Mouse (Mus musculus): Measurements from ENCODE around the gene Kcnj1. TPM values are rescaled to one million over a fixed set of nuclear protein-coding genes. Genes with fewer than 3 reads are reported as not detected.

Kcnj1 gene
- not detected in 2 replicates for polyA plus RNA-seq (2012; ENCODE audit: insufficient read depth, low replicate concordance)

- H3K27me3 ChIP-seq (replicated peaks): peaks cover 57% of the 10 kb centered on the region
- H3K4me1 ChIP-seq: peaks cover 11% of the 10 kb centered on the region
- H3K36me3 ChIP-seq (replicated peaks; ENCODE audit: low read length): no peaks in the 10 kb centered on the region
- H3K4me3 ChIP-seq (replicated peaks): no peak within 1 kb of the TSS
- no peaks in the 10 kb centered on the region for H3K9me3 ChIP-seq
- TF ChIP-seq FLI1 (IDR thresholded peaks at IDR 0.05; ENCODE audit: low read length) (no peak), GATA1 (IDR thresholded peaks at IDR 0.05; ENCODE audit: borderline replicate concordance, low read length) (no peak)
Observed at GRCm38 (mm10) chr9:32372202-32372601, at the start of gene Kcnj1. TSS of gene Kcnj1 (plus strand) at chr9:32372493.

- H3K36me3 ChIP-seq (replicated peaks; ENCODE audit: low read length): peaks cover 34% of the 10 kb centered on the region
Observed at GRCm38 (mm10) chr9:32323610-32324009, 48.7 kb upstream of the Kcnj1 start.

GRCm38 (mm10) chr9:32328777-32329176, 43.5 kb upstream of the Kcnj1 start:
- no peak overlapping the region for H3K4me3 ChIP-seq (replicated peaks)
- TF ChIP-seq FLI1 (IDR thresholded peaks at IDR 0.05; ENCODE audit: low read length) (no peak), GATA1 (IDR thresholded peaks at IDR 0.05; ENCODE audit: borderline replicate concordance, low read length) (no peak)
- peaks cover 12% of the 10 kb centered on the region for H3K36me3 ChIP-seq (replicated peaks; ENCODE audit: low read length)
- H3K4me1 ChIP-seq: peaks cover 12% of the 10 kb centered on the region
- peaks cover 21% of the 10 kb centered on the region for H3K27me3 ChIP-seq (replicated peaks)
- peaks cover 3% of the 10 kb centered on the region for H3K9me3 ChIP-seq

More at GRCm38 (mm10) chr9:32323610-32324009, 48.7 kb upstream of the Kcnj1 start:
- H3K27me3 ChIP-seq (replicated peaks): peaks cover 22% of the 10 kb centered on the region
- TF ChIP-seq FLI1 (IDR thresholded peaks at IDR 0.05; ENCODE audit: low read length) (no peak), GATA1 (IDR thresholded peaks at IDR 0.05; ENCODE audit: borderline replicate concordance, low read length) (no peak)
- H3K9me3 ChIP-seq: 0 out of 2 replicates have a peak, but pooled peaks cover 8% of the 10 kb centered on the region
- peaks cover 31% of the 10 kb centered on the region for H3K4me1 ChIP-seq
- no peak overlapping the region for H3K4me3 ChIP-seq (replicated peaks)

- H3K4me3 ChIP-seq (replicated peaks): no peak overlapping the region
- H3K4me1 ChIP-seq: peaks cover 24% of the 10 kb centered on the region
- H3K36me3 ChIP-seq (replicated peaks; ENCODE audit: low read length): peaks cover 12% of the 10 kb centered on the region
- H3K27me3 ChIP-seq (replicated peaks): peaks cover 25% of the 10 kb centered on the region
- H3K9me3 ChIP-seq: peaks cover 3% of the 10 kb centered on the region
- TF ChIP-seq GATA1 (IDR thresholded peaks at IDR 0.05; ENCODE audit: borderline replicate concordance, low read length) (no peak), FLI1 (IDR thresholded peaks at IDR 0.05; ENCODE audit: low read length) (no peak)
Observed at GRCm38 (mm10) chr9:32331162-32331561, 41.1 kb upstream of the Kcnj1 start.

- H3K36me3 ChIP-seq (replicated peaks; ENCODE audit: low read length): peaks cover 10% of the 10 kb centered on the region
- peak overlapping the region; percentile 48 for H3K4me3 ChIP-seq (replicated peaks)
- H3K4me1 ChIP-seq: peaks cover 60% of the 10 kb centered on the region
- peaks cover 23% of the 10 kb centered on the region for H3K27me3 ChIP-seq (replicated peaks)
- H3K9me3 ChIP-seq: no peaks in the 10 kb centered on the region; the same call in 1 of the 2 replicates
- no peak for TF ChIP-seq GATA1 (IDR thresholded peaks at IDR 0.05; ENCODE audit: borderline replicate concordance, low read length)
- no peak for TF ChIP-seq FLI1 (IDR thresholded peaks at IDR 0.05; ENCODE audit: low read length)
Observed at GRCm38 (mm10) chr9:32335389-32336150, 36.7 kb upstream of the Kcnj1 start.

- H3K36me3 ChIP-seq (replicated peaks; ENCODE audit: low read length): peaks cover 2% of the 10 kb centered on the region
- TF ChIP-seq FLI1 (IDR thresholded peaks at IDR 0.05; ENCODE audit: low read length) (no peak), GATA1 (IDR thresholded peaks at IDR 0.05; ENCODE audit: borderline replicate concordance, low read length) (no peak)
- H3K4me3 ChIP-seq (replicated peaks): peak overlapping the region; percentile 42
- peaks cover 95% of the 10 kb centered on the region for H3K4me1 ChIP-seq
- no peaks in the 10 kb centered on the region for H3K9me3 ChIP-seq
- peaks cover 38% of the 10 kb centered on the region for H3K27me3 ChIP-seq (replicated peaks)
Observed at GRCm38 (mm10) chr9:32340831-32341230, 31.5 kb upstream of the Kcnj1 start.

GRCm38 (mm10) chr9:32342929-32343328, 29.4 kb upstream of the Kcnj1 start:
- Histone ChIP-seq H3K4me1 (peaks cover 86% of the 10 kb centered on the region), H3K4me3 (replicated peaks) (peak overlapping the region; percentile 84), H3K36me3 (replicated peaks; ENCODE audit: low read length) (no peaks in the 10 kb centered on the region), H3K9me3 (no peaks in the 10 kb centered on the region), H3K27me3 (replicated peaks) (peaks cover 50% of the 10 kb centered on the region)
- no peak for TF ChIP-seq GATA1 (IDR thresholded peaks at IDR 0.05; ENCODE audit: borderline replicate concordance, low read length)
- TF ChIP-seq FLI1 (IDR thresholded peaks at IDR 0.05; ENCODE audit: low read length): no peak

- Histone ChIP-seq H3K9me3 (no peaks in the 10 kb centered on the region), H3K27me3 (replicated peaks) (peaks cover 53% of the 10 kb centered on the region), H3K4me1 (peaks cover 84% of the 10 kb centered on the region), H3K36me3 (replicated peaks; ENCODE audit: low read length) (no peaks in the 10 kb centered on the region), H3K4me3 (replicated peaks) (peak within 1 kb of the TSS; percentile 84)
- TF ChIP-seq FLI1 (IDR thresholded peaks at IDR 0.05; ENCODE audit: low read length) (no peak), GATA1 (IDR thresholded peaks at IDR 0.05; ENCODE audit: borderline replicate concordance, low read length) (no peak)
Observed at GRCm38 (mm10) chr9:32344051-32344450, 28.2 kb upstream of the Kcnj1 start, which contains the start of gene Kcnj5. TSS of gene Kcnj5 (minus strand) at chr9:32344350.

GRCm38 (mm10) chr9:32344489-32344888, 27.8 kb upstream of the Kcnj1 start:
- H3K9me3 ChIP-seq: no peaks in the 10 kb centered on the region
- peaks cover 53% of the 10 kb centered on the region for H3K27me3 ChIP-seq (replicated peaks)
- TF ChIP-seq GATA1 (IDR thresholded peaks at IDR 0.05; ENCODE audit: borderline replicate concordance, low read length): no peak
- no peak for TF ChIP-seq FLI1 (IDR thresholded peaks at IDR 0.05; ENCODE audit: low read length)
- peaks cover 84% of the 10 kb centered on the region for H3K4me1 ChIP-seq
- H3K4me3 ChIP-seq (replicated peaks): peak overlapping the region; percentile 84
- no peaks in the 10 kb centered on the region for H3K36me3 ChIP-seq (replicated peaks; ENCODE audit: low read length)

- Histone ChIP-seq H3K4me1 (peaks cover 74% of the 10 kb centered on the region), H3K36me3 (replicated peaks; ENCODE audit: low read length) (no peaks in the 10 kb centered on the region), H3K27me3 (replicated peaks) (peaks cover 41% of the 10 kb centered on the region), H3K4me3 (replicated peaks) (no peak overlapping the region), H3K9me3 (no peaks in the 10 kb centered on the region)
- no peak for TF ChIP-seq GATA1 (IDR thresholded peaks at IDR 0.05; ENCODE audit: borderline replicate concordance, low read length)
- no peak for TF ChIP-seq FLI1 (IDR thresholded peaks at IDR 0.05; ENCODE audit: low read length)
Observed at GRCm38 (mm10) chr9:32348096-32348495, 24.2 kb upstream of the Kcnj1 start.

Measured in megakaryocyte, embryonic 14.5 days (primary cell).